Mouse (Mus musculus): ENCODE results near the gene Islr. TPM values are rescaled to one million over a fixed set of nuclear protein-coding genes. Genes with fewer than 3 reads are reported as not detected.
"Not testable (repeated sequence)": the region's sequence is repeated elsewhere in the genome, so short reads cannot be mapped to it uniquely, and the experiment has no call there.

Gene Islr
- polyA plus RNA-seq (2015; fragmentation: Nextera tagmentation; extraction: Ambion mirVana) = 10.0 and 11.2 TPM in 2 replicates

GRCm38 (mm10) chr9:58203516-58204447, at the start of gene Islr, which contains the start of gene Islr2:
Gene Islr (minus strand): TSS chr9:58204306.
Gene Islr2 (minus strand): TSS chr9:58204319.
- H3K4me3 ChIP-seq = peak within 1 kb of the TSS; percentile 44
- peak within 1 kb of the TSS; percentile 93 for H3K27ac ChIP-seq
- peak within 1 kb of the TSS; percentile 75 for H3K4me2 ChIP-seq
- H3K9me3 ChIP-seq (replicated peaks) = no peaks in the 10 kb centered on the region
- peak; percentile 61 for ATAC-seq
- peaks cover 73% of the 10 kb centered on the region for H3K4me1 ChIP-seq
- peak within 1 kb of the TSS; percentile 75 for H3K9ac ChIP-seq
- peaks cover 51% of the 10 kb centered on the region for H3K27me3 ChIP-seq
- H3K36me3 ChIP-seq (ENCODE audit: poor library complexity, severe bottlenecking) = peaks cover 2% of the 10 kb centered on the region; the same call in 1 of the 2 replicates
- 2% methylated on average over 42 of the region's 42 CpGs for WGBS

DNA sequence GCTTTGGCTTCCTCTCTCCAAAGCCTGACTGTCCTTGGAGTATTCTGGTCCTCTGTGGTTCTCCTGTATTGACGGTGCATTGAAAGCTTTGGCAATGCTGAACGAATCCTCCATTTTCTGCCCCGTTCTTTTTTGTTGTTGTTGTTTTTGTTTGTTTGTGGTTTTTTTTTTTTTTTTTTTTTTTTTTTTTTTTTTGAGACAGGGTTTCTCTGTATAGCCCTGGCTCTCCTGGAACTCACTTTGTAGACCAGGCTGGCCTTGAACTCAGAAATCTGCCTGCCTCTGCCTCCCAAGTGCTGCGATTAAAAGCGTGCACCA, 49.7 kb upstream of the Islr start:
- peak overlapping the region; percentile 86 for H3K9ac ChIP-seq
- H3K27ac ChIP-seq = peak overlapping the region; percentile 44
- not testable (repeated sequence) for ATAC-seq; H3K9me3 ChIP-seq (replicated peaks); H3K27me3 ChIP-seq
- peaks cover 33% of the 10 kb centered on the region for H3K4me1 ChIP-seq
- peak overlapping the region; percentile 80 for H3K4me3 ChIP-seq
- H3K4me2 ChIP-seq = peak overlapping the region; percentile 84
- H3K36me3 ChIP-seq (ENCODE audit: poor library complexity, severe bottlenecking) = peaks cover 30% of the 10 kb centered on the region
- WGBS = 73% methylated on average over 5 of the region's 5 CpGs

DNA sequence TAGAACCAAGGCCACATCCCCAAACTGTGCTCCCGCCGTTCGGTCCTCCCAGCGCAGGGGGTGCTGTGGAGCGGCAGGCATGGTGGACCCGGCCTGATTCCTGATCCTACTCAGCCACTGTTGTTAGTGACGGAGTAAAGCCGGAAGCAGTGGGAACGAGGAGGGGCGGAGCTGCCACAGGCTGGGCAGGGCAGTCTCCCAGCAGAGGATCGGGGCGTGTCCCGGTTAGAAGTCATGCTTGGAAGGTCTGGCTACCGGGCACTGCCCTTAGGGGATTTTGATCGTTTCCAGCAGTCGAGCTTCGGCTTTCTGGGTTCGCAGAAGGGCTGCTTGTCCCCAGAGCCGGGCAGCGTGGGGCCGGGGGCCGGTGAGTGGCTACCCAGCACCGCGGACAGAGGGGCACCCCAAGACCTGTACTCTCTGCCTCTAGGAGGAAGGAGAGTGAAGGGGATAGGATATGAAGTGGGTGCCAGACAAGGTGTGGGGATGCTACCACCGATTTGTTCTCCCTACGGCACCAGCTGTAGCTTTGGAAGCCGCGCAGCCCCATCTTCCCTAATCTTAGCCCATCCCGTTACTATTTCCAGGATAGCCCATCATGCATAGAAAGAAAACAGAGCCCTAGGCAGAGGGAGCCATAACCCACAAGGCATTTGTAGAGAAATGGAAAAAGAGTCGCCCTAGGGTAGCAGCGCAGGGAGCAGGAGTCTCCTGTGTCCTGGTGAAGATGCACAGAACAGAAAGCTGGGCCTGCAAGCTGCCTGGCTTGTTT, 49.1 kb upstream of the Islr start, which contains the start of gene Stoml1:
Stoml1 (plus strand) TSS at position 132 of the 772 bp plus-strand sequence.
- peaks cover 26% of the 10 kb centered on the region for H3K36me3 ChIP-seq (ENCODE audit: poor library complexity, severe bottlenecking)
- H3K27me3 ChIP-seq = no peaks in the 10 kb centered on the region
- peak within 1 kb of the TSS; percentile 84 for H3K4me2 ChIP-seq
- under 1% methylated on average over 31 of the region's 31 CpGs for whole genome bisulfite sequencing
- peak within 1 kb of the TSS; percentile 44 for H3K27ac ChIP-seq
- H3K4me3 ChIP-seq = peak within 1 kb of the TSS; percentile 80
- ATAC-seq = peak; percentile 98
- H3K9ac ChIP-seq = peak within 1 kb of the TSS; percentile 86
- no peaks in the 10 kb centered on the region for H3K9me3 ChIP-seq (replicated peaks)
- peaks cover 39% of the 10 kb centered on the region for H3K4me1 ChIP-seq

- not testable (repeated sequence) for H3K9me3 ChIP-seq (replicated peaks); H3K4me3 ChIP-seq; H3K9ac ChIP-seq; ATAC-seq; H3K27ac ChIP-seq; H3K4me2 ChIP-seq; H3K27me3 ChIP-seq; H3K36me3 ChIP-seq (ENCODE audit: poor library complexity, severe bottlenecking)
- WGBS = 92% methylated on average over 1 of the region's 1 CpGs
- peaks cover 52% of the 10 kb centered on the region for H3K4me1 ChIP-seq
Measured at GRCm38 (mm10) chr9:58250730-58251129, 46.6 kb upstream of the Islr start.

DNA sequence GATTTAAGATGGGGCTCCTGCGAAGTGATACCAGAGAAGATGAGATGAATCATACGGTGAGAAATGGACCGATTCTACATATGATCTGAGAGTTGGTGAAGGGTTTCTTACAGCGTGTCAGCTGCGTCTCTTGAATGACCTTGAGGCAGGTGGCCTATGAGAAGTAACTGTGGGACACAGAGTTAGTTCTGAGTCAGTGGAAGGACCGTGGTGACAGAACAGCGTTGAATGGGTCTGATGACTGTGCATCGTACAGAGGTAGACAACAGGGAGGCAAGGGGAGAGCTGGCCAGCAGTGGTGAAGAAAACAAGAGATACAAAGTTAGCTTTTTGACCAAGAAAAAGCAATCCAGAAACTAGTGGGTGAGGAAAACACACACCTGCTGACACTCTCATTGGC, 46.2 kb upstream of the Islr start:
- H3K4me1 ChIP-seq = peaks cover 52% of the 10 kb centered on the region
- H3K27me3 ChIP-seq = no peaks in the 10 kb centered on the region
- no peak overlapping the region for H3K4me3 ChIP-seq
- no peaks in the 10 kb centered on the region for H3K36me3 ChIP-seq (ENCODE audit: poor library complexity, severe bottlenecking)
- ATAC-seq = no peak
- H3K9ac ChIP-seq = no peak overlapping the region
- no peak overlapping the region; the same call in 1 of the 2 replicates for H3K27ac ChIP-seq
- WGBS = 79% methylated on average over 8 of the region's 8 CpGs
- no peak overlapping the region for H3K4me2 ChIP-seq
- H3K9me3 ChIP-seq (replicated peaks) = no peaks in the 10 kb centered on the region

DNA sequence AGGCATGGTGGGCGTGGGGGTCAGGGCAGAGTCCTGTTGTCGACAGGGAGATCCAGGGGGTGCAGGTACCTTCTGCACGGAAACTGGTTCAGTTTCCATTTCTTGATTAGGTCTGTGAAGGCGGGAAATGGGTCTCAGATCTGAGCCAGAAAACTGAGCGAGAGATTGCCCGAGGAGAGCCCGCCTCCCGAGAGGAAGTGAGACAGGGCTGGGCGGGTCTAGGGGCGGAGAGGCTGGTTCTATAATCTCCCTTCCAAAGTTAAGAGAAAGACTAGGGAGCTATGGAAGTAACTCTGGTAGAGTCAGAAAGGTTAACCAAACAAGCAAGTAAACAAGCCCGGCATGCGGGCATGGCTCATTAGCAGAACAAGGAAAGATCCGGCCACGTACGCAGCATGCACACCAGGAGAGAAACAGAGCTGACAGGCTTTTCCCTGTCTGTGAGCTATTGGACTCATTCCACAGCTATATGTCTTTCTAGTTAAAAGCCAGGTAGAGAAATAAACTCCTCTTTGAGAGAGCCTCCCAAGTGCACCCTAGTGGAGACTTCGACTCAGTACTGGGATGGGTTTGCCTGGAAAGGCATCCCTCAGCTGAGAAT, 45.6 kb upstream of the Islr start, which contains the start of gene Pml:
Pml (minus strand) TSS at position 195 of the 601 bp plus-strand sequence.
- no peaks in the 10 kb centered on the region for H3K27me3 ChIP-seq
- H3K27ac ChIP-seq = peak within 1 kb of the TSS; percentile 45
- peak within 1 kb of the TSS; percentile 72 for H3K9ac ChIP-seq
- ATAC-seq = 0 out of 2 replicates have a peak, but pooled peaks have one; percentile 25
- peaks cover 47% of the 10 kb centered on the region for H3K4me1 ChIP-seq
- no peaks in the 10 kb centered on the region for H3K9me3 ChIP-seq (replicated peaks)
- H3K36me3 ChIP-seq (ENCODE audit: poor library complexity, severe bottlenecking) = no peaks in the 10 kb centered on the region
- H3K4me3 ChIP-seq = peak within 1 kb of the TSS; percentile 42
- peak within 1 kb of the TSS; percentile 64 for H3K4me2 ChIP-seq
- WGBS = 3% methylated on average over 16 of the region's 16 CpGs

GRCm38 (mm10) chr9:58248746-58249413, 44.8 kb upstream of the Islr start:
- Histone ChIP-seq H3K4me3 (peak overlapping the region; percentile 42), H3K4me2 (peak overlapping the region; percentile 64), H3K36me3 (ENCODE audit: poor library complexity, severe bottlenecking) (no peaks in the 10 kb centered on the region), H3K4me1 (peaks cover 39% of the 10 kb centered on the region), H3K9me3 (replicated peaks) (no peaks in the 10 kb centered on the region), H3K27me3 (no peaks in the 10 kb centered on the region), H3K9ac (peak overlapping the region; percentile 72), H3K27ac (peak overlapping the region; percentile 45; the same call in 1 of the 2 replicates)
- ATAC-seq = no peak
- 53% methylated on average over 7 of the region's 7 CpGs for WGBS

DNA sequence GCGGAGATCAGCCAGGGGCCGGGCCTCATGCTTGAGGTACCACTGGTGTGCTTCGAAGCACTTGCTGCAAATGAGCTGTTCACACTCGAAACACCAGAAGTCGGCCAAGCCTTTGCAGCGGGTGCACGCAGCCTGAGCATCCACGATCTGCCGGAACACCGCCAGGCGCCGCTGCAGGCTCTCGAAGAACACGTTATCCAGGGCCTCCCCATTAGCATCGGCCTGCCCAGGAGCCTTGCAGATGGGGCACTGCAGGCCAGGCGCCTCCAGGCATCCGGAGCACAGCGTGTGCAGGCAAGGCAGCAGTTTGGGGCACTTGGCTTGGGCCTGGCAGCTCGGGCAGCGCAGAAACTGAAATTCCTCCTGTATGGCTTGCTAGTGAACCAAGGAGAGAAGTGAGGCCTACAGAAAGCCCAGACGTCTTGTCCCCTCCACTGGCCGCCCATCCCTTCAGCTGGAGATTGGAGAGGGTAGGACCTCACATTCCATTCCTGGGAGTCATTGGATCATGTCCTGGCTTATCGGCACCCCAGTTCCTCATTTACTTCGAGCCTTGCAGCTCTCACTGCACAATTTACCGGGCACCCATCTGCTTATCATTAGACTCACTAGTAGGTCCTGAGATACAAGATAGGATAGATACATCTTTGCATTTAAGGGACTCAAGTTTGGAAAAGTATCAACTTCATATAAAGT, 43.1 kb upstream of the Islr start:
- 17% methylated on average over 25 of the region's 25 CpGs for WGBS
- Histone ChIP-seq H3K27ac (no peak overlapping the region), H3K9me3 (replicated peaks) (no peaks in the 10 kb centered on the region), H3K9ac (peak overlapping the region; percentile 45), H3K27me3 (no peaks in the 10 kb centered on the region), H3K36me3 (ENCODE audit: poor library complexity, severe bottlenecking) (no peaks in the 10 kb centered on the region), H3K4me3 (peak overlapping the region; percentile 9), H3K4me2 (peak overlapping the region; percentile 47), H3K4me1 (peaks cover 41% of the 10 kb centered on the region)
- ATAC-seq = peak; percentile 88

DNA sequence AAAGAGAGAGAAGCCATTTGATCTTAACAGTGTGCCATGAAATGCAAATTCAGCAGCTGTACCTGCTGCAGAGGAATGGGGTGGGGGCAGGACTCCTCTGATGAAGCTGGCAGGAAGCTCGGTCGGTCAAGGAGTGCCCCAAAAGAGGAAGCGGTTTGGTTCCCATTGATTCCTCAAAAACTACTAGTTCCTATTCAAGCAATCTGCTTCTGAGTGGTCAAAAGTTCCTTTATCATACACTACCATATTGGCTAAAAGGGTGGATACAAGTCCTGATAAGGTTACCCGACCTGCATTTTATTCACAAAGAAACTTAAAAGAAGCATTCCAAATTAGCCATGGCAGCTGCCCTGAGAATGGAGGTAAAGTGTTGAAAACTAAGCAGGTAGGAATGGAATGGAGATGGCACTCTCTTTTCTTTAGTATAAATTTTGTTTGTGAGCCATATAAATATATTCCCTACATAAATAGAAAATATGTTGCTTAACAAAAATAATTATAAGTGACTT, 42.0 kb upstream of the Islr start:
- Histone ChIP-seq H3K27ac (no peak overlapping the region), H3K4me1 (peaks cover 51% of the 10 kb centered on the region), H3K9ac (no peak overlapping the region), H3K4me3 (no peak overlapping the region), H3K27me3 (no peaks in the 10 kb centered on the region), H3K9me3 (replicated peaks) (no peaks in the 10 kb centered on the region), H3K36me3 (ENCODE audit: poor library complexity, severe bottlenecking) (no peaks in the 10 kb centered on the region), H3K4me2 (no peak overlapping the region)
- ATAC-seq = no peak
- 73% methylated on average over 4 of the region's 4 CpGs for WGBS

- 95% methylated on average over 6 of the region's 6 CpGs for WGBS
Measured at GRCm38 (mm10) chr9:58243696-58244095, 39.6 kb upstream of the Islr start.

DNA sequence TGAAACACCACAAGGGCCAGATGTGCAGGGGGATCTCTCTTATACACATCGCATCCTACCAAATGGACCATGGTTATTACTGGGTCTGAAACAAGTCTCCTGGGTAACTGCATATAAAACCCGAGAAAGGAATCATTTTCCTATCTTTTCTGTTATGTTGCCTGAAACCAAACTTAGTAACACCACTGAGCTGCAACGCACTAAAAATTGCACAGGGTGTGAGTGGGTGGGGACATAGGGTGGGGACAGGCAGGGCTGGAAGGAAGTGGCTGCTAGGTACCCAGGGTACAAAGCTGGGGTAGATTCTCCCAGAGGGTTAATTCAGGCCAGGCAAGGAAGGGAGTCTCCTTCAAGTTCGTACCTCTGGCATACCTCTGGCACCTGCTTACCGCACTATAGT, 38.6 kb upstream of the Islr start:
- no peak overlapping the region for H3K27ac ChIP-seq
- H3K9me3 ChIP-seq (replicated peaks) = no peaks in the 10 kb centered on the region
- no peaks in the 10 kb centered on the region for H3K27me3 ChIP-seq
- H3K4me2 ChIP-seq = no peak overlapping the region
- no peak overlapping the region for H3K9ac ChIP-seq
- no peak overlapping the region for H3K4me3 ChIP-seq
- no peak for ATAC-seq
- H3K36me3 ChIP-seq (ENCODE audit: poor library complexity, severe bottlenecking) = no peaks in the 10 kb centered on the region
- 93% methylated on average over 5 of the region's 5 CpGs for WGBS
- peaks cover 30% of the 10 kb centered on the region for H3K4me1 ChIP-seq

More at GRCm38 (mm10) chr9:58243696-58244095, 39.6 kb upstream of the Islr start:
- Histone ChIP-seq H3K4me1 (peaks cover 36% of the 10 kb centered on the region), H3K4me2 (no peak overlapping the region), H3K9me3 (replicated peaks) (no peaks in the 10 kb centered on the region), H3K27ac (no peak overlapping the region), H3K4me3 (no peak overlapping the region), H3K36me3 (ENCODE audit: poor library complexity, severe bottlenecking) (no peaks in the 10 kb centered on the region), H3K27me3 (no peaks in the 10 kb centered on the region), H3K9ac (no peak overlapping the region)
- ATAC-seq = no peak

Measured in forebrain, embryonic 13.5 days (tissue).